Mouse (Mus musculus) right cerebral cortex, postnatal 10 days (tissue): ENCODE measurements around the gene Fyco1.
A peak's percentile ranks its signal among the peaks of the same experiment; 100 is the strongest.
"Not testable (repeated sequence)": the region's sequence is repeated elsewhere in the genome, so short reads cannot be mapped to it uniquely, and the experiment has no call there.

Experiments used
- DNase-seq, 2 experiments: peaks; one replicate each; pipeline ENCODE4 v3.0.0; 2021; ENCODE audit warnings: low spot score in 2 of 2

Gene Fyco1

GRCm38 (mm10) chr9:123815444-123815843 is 36.3 kb downstream of the Fyco1 start:
- DNase-seq, result no peak

GRCm38 (mm10) chr9:123814821-123815220 is 36.9 kb downstream of the Fyco1 start:
- no peak for DNase-seq

GRCm38 (mm10) chr9:123814326-123814725 is 37.4 kb downstream of the Fyco1 start:
- DNase-seq, result no peak

GRCm38 (mm10) chr9:123811831-123812230 is 39.9 kb downstream of the Fyco1 start:
- DNase-seq, result no peak

GRCm38 (mm10) chr9:123808583-123808982 is 43.1 kb downstream of the Fyco1 start:
- no peak for DNase-seq

- no peak for DNase-seq
These were observed 45.4 kb downstream of the Fyco1 start, which contains the start of gene Cxcr6 for GRCm38 (mm10) chr9:123806267-123806666. Cxcr6 (plus strand) TSS chr9:123806475.

GRCm38 (mm10) chr9:123805241-123805640 is 46.5 kb downstream of the Fyco1 start:
- no peak for DNase-seq

- no peak for DNase-seq
These were observed 48.8 kb downstream of the Fyco1 start for GRCm38 (mm10) chr9:123802896-123803295.

GRCm38 (mm10) chr9:123802421-123802820 is 49.3 kb downstream of the Fyco1 start:
- DNase-seq, result no peak

GRCm38 (mm10) chr9:123801527-123801926 is 50.2 kb downstream of the Fyco1 start:
- no peak for DNase-seq

- peak; percentile 50 to 60 for DNase-seq
These were observed 55.5 kb downstream of the Fyco1 start for GRCm38 (mm10) chr9:123796174-123796573.

- DNase-seq, result peak; percentile 50 to 72
These were observed 62.7 kb downstream of the Fyco1 start for GRCm38 (mm10) chr9:123788855-123789529.

GRCm38 (mm10) chr9:123773299-123773698 is 78.4 kb downstream of the Fyco1 start:
- not testable (repeated sequence) for DNase-seq

- DNase-seq, result no peak
These were observed 82.2 kb downstream of the Fyco1 start for GRCm38 (mm10) chr9:123769532-123769931.

- DNase-seq, result no peak
These were observed 83.3 kb downstream of the Fyco1 start for GRCm38 (mm10) chr9:123768443-123768842.

- no peak for DNase-seq
These were observed 84.7 kb downstream of the Fyco1 start for GRCm38 (mm10) chr9:123766996-123767395.

GRCm38 (mm10) chr9:123763771-123764170 is 87.9 kb downstream of the Fyco1 start:
- no peak for DNase-seq

- DNase-seq, result no peak
These were observed 88.8 kb downstream of the Fyco1 start for GRCm38 (mm10) chr9:123762886-123763285.

GRCm38 (mm10) chr9:123760806-123761205 is 90.9 kb downstream of the Fyco1 start:
- DNase-seq, result no peak

- no peak for DNase-seq
These were observed 93.1 kb downstream of the Fyco1 start for GRCm38 (mm10) chr9:123758645-123759044.

- no peak for DNase-seq
These were observed 93.5 kb downstream of the Fyco1 start for GRCm38 (mm10) chr9:123758156-123758555.

- no peak for DNase-seq
These were observed 94.4 kb downstream of the Fyco1 start for GRCm38 (mm10) chr9:123757326-123757725.

GRCm38 (mm10) chr9:123756752-123757151 is 94.9 kb downstream of the Fyco1 start:
- DNase-seq, result no peak

GRCm38 (mm10) chr9:123754333-123754732 is 97.4 kb downstream of the Fyco1 start:
- DNase-seq, result no peak
